Mouse (Mus musculus): ENCODE measurements around the gene Akap9. TPM values are rescaled to one million over a fixed set of nuclear protein-coding genes. Genes with fewer than 3 reads are reported as not detected.
"Not testable (repeated sequence)": the region's sequence is repeated elsewhere in the genome, so short reads cannot be mapped to it uniquely, and the experiment has no call there.

The Akap9 gene
- total RNA-seq, 2 experiments from 2014 or later, result 33.9 to 40.6 TPM

DNA sequence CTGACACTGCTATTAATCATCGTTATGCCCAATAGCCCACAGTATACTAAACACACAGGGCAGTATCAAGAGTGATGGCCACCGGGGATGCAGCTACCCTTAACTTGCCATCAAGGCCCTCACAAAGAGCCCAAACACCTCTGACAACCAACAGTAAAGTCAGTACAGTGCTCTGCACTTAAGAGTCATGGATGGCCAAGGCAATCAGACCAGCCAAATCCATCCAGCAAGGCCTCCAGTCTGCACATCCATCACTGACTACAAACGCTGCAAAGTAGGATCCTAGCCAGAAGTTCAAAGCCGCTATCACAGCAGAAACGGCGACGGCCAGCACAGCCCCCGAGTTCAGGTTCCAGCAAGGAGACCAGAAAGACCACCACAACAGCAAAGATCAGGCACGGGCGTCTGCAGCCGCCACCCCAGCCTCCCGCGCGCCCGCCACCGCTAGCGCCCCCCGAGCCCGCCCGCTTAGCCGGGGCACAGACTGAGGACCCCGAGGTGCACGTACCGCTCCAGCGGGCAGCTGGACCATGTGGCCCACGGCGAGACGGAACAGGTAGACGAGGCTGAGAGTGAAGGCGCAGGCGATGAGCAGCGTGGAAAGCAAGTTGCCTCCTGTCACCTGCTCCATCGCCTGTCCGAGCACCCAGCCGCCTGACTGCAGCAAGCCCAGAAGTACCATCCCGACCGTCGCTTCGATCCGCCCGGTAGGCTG is 175.9 kb downstream of the Akap9 start:
- intact Hi-C loops (cut with DNase I; ENCODE audit: low total_unique reads), result no loop called here
- peak; percentile 19 for DNase-seq

DNA sequence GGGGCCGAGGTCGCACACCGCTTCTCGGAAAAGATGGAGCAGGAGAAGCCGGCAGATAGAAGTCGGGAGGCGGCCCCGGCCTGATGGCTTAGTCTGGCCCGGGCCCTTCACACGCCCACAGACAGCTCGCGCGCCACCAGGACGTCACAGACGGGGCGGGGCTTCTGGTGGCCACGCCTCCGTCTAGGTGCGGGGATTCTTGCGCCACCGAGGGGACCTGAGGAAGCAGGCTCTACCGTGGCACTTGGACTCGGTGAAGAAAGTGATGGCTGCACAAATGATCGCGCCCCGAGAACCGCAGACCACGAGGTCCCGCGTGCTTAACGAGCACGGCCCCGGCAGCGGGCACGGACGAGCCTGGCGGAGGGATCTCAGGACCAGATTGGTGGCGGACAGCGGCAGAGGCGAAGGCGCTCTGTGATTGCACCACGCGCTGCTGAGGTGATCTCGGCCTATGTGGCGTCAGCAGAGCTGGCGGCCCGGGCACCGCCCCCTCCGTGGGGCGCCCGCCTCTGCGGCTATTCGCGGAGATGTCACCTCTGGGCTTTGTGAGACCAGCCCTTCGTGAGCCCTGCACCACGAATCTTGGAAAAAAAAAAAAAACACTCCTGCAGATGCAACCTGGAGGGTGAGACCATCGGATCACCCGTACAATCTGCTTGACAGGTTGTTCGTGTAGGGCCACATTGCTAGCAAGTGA is 176.6 kb downstream of the Akap9 start, which contains the start of gene Cyp51:
Gene Cyp51, minus strand, starts transcription at position 406 of the 700 bp plus-strand sequence.
- DNase-seq, result peak; percentile 82
- intact Hi-C loops (cut with DNase I; ENCODE audit: low total_unique reads), result no loop called here

GRCm38 (mm10) chr5:4105651-4106186 is 177.9 kb downstream of the Akap9 start:
- DNase-seq, result no peak
- intact Hi-C loops (cut with DNase I; ENCODE audit: low total_unique reads), result no loop called here

DNA sequence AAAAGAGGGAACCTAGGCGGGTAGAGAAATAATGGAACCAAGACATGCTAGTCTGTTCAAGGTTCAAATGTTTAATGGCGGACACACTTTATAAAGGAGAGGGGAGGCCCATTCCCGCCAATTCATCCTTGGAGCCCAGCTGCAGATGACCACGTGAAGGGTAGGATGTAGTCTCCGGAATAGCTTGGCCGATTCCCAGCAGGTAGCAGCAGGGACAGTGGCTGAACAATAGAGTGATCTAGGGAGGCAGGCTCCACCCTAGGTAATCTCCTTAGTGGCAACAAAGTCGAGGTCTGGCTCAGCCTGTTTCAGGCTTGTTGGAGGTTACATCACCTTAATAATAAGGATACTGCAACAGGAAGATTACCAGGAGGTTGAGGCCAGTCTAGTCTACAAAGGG is 179.2 kb downstream of the Akap9 start:
- DNase-seq; intact Hi-C loops (cut with DNase I; ENCODE audit: low total_unique reads): not testable (repeated sequence)

DNA sequence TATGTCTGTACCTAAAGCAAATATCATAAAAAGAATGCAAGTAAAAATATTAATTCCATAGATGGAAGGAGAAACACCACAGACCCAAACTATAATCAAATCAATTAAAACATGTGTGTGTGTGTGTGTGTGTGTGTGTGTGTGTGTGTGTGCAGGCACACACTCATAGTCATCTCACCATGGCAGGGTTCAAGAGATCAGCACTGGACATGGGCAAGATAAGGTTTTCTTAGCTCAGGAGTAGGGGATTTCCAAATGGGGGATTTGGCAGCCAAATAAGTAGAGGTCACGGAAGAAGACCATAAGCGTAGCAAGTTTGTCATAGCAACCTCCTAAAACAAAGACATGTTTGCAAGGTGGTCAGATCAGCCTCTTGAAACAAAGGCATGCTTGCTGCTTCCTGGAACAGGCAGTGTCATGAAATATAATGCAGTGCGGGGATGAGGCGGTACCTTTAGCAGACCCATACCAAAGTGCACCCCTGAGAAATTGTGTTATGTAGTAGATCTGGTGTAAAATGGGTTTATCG is 184.8 kb downstream of the Akap9 start:
- intact Hi-C loops (cut with DNase I; ENCODE audit: low total_unique reads), result no loop called here
- no peak for DNase-seq

Other genes with a start within 250 kb of the Akap9 start
- gene Ankib1, start 125.1 kb upstream of the Akap9 start, total RNA-seq (2021), result 10 to 100 TPM; 18.2 to 19.0 TPM
- 10 to 100 TPM; 14.5 to 15.3 TPM for gene Krit1, start 124.9 kb upstream of the Akap9 start, total RNA-seq (2021)
- gene Lrrd1, start 82.9 kb upstream of the Akap9 start, total RNA-seq (2021), result not detected
- gene Mterf1a, start 34.1 kb upstream of the Akap9 start, total RNA-seq (2021), result 1 to 10 TPM; 1.3 to 1.7 TPM
- gene Cyp51, start 176.7 kb downstream of the Akap9 start, total RNA-seq (2021), result 1 to 10 TPM; 1.9 to 4.7 TPM

All from gastrocnemius, postnatal 14 days (tissue).